22 mouse cellular contexts compared by ENCODE assay signal in the genomic region with DNA sequence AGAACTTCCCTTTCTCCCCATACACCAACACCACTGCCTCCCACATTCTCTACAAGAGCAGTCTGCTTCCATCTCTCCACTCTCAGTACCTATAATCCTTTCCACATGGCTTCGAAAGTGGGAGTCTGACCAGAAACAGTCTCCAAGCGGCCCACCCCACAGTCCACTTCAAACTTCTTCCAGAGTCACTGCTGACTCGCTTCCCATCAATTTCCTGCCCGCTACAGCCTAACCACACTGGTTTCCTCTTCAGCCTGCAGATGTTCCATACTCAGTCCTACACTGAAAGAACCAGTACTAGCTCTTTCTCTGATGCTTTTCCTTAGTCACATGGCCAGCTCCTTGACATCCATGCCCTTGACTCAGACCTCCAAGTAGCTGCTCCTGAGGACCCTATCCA.
DNase-seq lines count a peak whose midpoint lies in the region; ATAC-seq and TF ChIP-seq lines count a peak whose summit lies in the region.
"Had no signal": no experiment of that assay in that cellular context is flagged by ENCODE, and none has a peak within 500 bp of the region (broad histone marks: within the 10 kb centered on the region; RNA-seq: fewer than 3 reads in every experiment).

No protein-coding gene starts in this region.

- no peak overlapping the region for H3K4me3 ChIP-seq in embryonic fibroblast, embryonic 13.5 days (ENCODE audit: insufficient read depth, low read length)
- no peak overlapping the region for H3K4me3 ChIP-seq in hindbrain, embryonic 10.5 days
- no peak overlapping the region for H3K4me3 ChIP-seq in heart, embryonic 11.5 days (ENCODE audit: low read depth, low read length)
- H3K4me3 ChIP-seq: forebrain, embryonic 12.5 days; gastrocnemius, adult 2 months; heart, embryonic 10.5 days; hindbrain, embryonic 12.5 days had no signal

- peak overlapping the region; percentile 65; the same call in 1 of the 2 replicates for H3K27ac ChIP-seq in embryonic fibroblast, embryonic 13.5 days (ENCODE audit: insufficient read depth, low read length)
- no peak overlapping the region for H3K27ac ChIP-seq in hindbrain, embryonic 10.5 days
- H3K27ac ChIP-seq in heart, embryonic 11.5 days (ENCODE audit: low read depth, low read length): no peak overlapping the region
- H3K27ac ChIP-seq: forebrain, embryonic 12.5 days; gastrocnemius, adult 2 months; heart, embryonic 10.5 days; hindbrain, embryonic 12.5 days had no signal

- no peaks in the 10 kb centered on the region; the same call in 1 of the 2 replicates for H3K4me1 ChIP-seq in embryonic fibroblast, embryonic 13.5 days (ENCODE audit: control insufficient read depth, insufficient read depth, low read length)
- H3K4me1 ChIP-seq in hindbrain, embryonic 10.5 days (replicated peaks): no peaks in the 10 kb centered on the region
- peaks cover 9% of the 10 kb centered on the region for H3K4me1 ChIP-seq in heart, embryonic 11.5 days (ENCODE audit: control insufficient read depth, insufficient read depth, low read length)
- H3K4me1 ChIP-seq: forebrain, embryonic 12.5 days; hindbrain, embryonic 12.5 days had no signal

- no peak for DNase-seq in frontal cortex, postnatal 25 days (ENCODE audit: low spot score in 2 of 2)
- peak; percentile 9 for DNase-seq in Muller cell, postnatal 12 days (ENCODE audit: inconsistent ontology term)
- no peak for DNase-seq in hindbrain, embryonic 10.5 days (ENCODE audit: low spot score)
- DNase-seq: adrenal gland, adult 2 months; adrenal gland, postnatal 36 days; cerebellum, adult 11 months; cerebellum, adult 8-10 months; cerebellum, postnatal 14 days; gastrocnemius, adult 2 months; gastrocnemius, postnatal 25 days had no signal

- H3K9me3 ChIP-seq in hindbrain, embryonic 10.5 days: no peaks in the 10 kb centered on the region
- H3K9me3 ChIP-seq in heart, embryonic 11.5 days (replicated peaks; ENCODE audit: control insufficient read depth, low read length): no peaks in the 10 kb centered on the region
- H3K9me3 ChIP-seq: forebrain, embryonic 12.5 days; heart, embryonic 10.5 days; hindbrain, embryonic 12.5 days had no signal

- H3K27me3 ChIP-seq in hindbrain, embryonic 10.5 days (ENCODE audit: insufficient read depth, poor library complexity, severe bottlenecking): no peaks in the 10 kb centered on the region
- no peaks in the 10 kb centered on the region for H3K27me3 ChIP-seq in heart, embryonic 11.5 days (ENCODE audit: control insufficient read depth, insufficient read depth, low read length)
- H3K27me3 ChIP-seq: CH12.LX; forebrain, embryonic 12.5 days; hindbrain, embryonic 12.5 days had no signal

- 86% methylated on average over 4 of the region's 4 CpGs for WGBS in hindbrain, embryonic 10.5 days
- 62% methylated on average over 4 of the region's 4 CpGs for WGBS in heart, embryonic 11.5 days (ENCODE audit: insufficient replicate concordance)

- H3K9ac ChIP-seq in heart, embryonic 11.5 days (ENCODE audit: low read depth, low read length): no peak overlapping the region
- H3K9ac ChIP-seq: forebrain, embryonic 12.5 days; hindbrain, embryonic 12.5 days had no signal

- H3K4me2 ChIP-seq in heart, embryonic 11.5 days: no peak overlapping the region
- H3K4me2 ChIP-seq: forebrain, embryonic 12.5 days; hindbrain, embryonic 12.5 days had no signal

- TF ChIP-seq CTCF in embryonic fibroblast, embryonic 13.5 days (IDR thresholded peaks at IDR 0.05; ENCODE audit: borderline replicate concordance, insufficient read depth, low read length): no peak

- no peaks in the 10 kb centered on the region for H3K36me3 ChIP-seq in hindbrain, embryonic 10.5 days
- H3K36me3 ChIP-seq in heart, embryonic 11.5 days (ENCODE audit: control insufficient read depth, insufficient read depth, low read length): no peaks in the 10 kb centered on the region
- H3K36me3 ChIP-seq: forebrain, embryonic 12.5 days; heart, embryonic 10.5 days; hindbrain, embryonic 12.5 days had no signal

- no peak for TF ChIP-seq POLR2A in embryonic fibroblast, embryonic 13.5 days (IDR thresholded peaks at IDR 0.05; ENCODE audit: low read depth, low read length)

- ATAC-seq in frontal cortex, adult (ENCODE audit: low TSS enrichment): peak; percentile 69
- ATAC-seq in megakaryocyte progenitor cell, adult 5-6 weeks (replicated peaks; ENCODE audit: poor library complexity): peak; percentile 70
- ATAC-seq in heart, embryonic 11.5 days (replicated peaks; ENCODE audit: insufficient number of reproducible peaks, low FRiP score, low TSS enrichment): no peak
- ATAC-seq: forebrain, embryonic 16.5 days; hindbrain, embryonic 16.5 days; inflammation-experienced regulatory T-cells, adult 6 months; intestine, postnatal 0 days had no signal
